ENCODE assay signal across 8 mouse cellular contexts in the genomic region with DNA sequence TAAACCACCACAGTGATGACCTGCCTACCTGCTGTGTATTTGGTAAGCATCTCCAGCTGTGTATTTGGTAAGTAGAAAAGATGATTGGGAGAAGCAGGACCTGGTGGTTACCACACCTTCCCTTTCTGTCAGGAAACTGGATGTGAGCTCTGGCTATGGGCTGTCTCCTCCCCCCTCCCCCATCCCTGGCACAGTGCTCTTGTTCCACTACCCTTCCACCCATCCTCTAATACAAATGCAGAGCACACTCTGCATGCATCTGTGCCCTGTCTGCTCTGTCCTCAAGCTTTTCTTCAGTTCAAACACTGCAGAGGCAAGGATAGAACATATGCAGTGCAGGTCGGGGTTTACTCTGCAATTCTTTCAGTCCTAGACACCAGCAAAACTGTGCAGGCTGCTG. TPM values are rescaled to one million over a fixed set of nuclear protein-coding genes. Genes with fewer than 3 reads are reported as not detected.
DNase-seq lines count a peak whose midpoint lies in the region; ATAC-seq and TF ChIP-seq lines count a peak whose summit lies in the region.

No protein-coding gene starts in this region.

- no peak for TF ChIP-seq CTCF in Patski (IDR thresholded peaks at IDR 0.05)
- TF ChIP-seq CTCF in forebrain, postnatal 0 days (IDR thresholded peaks at IDR 0.05; ENCODE audit: low read depth), result no peak

- H3K27me3 ChIP-seq in hindbrain, embryonic 13.5 days, result no peaks in the 10 kb centered on the region
- H3K27me3 ChIP-seq in hindbrain, embryonic 11.5 days (ENCODE audit: control insufficient read depth, insufficient read depth, low read length), result no peaks in the 10 kb centered on the region
- H3K27me3 ChIP-seq in Patski, result no peaks in the 10 kb centered on the region
- no peaks in the 10 kb centered on the region for H3K27me3 ChIP-seq in forebrain, postnatal 0 days (ENCODE audit: insufficient read depth, low read length)
- no peaks in the 10 kb centered on the region for H3K27me3 ChIP-seq in liver, embryonic 16.5 days (ENCODE audit: control insufficient read depth, insufficient read depth, low read depth, low read length)

- H3K27ac ChIP-seq in hindbrain, embryonic 13.5 days, result 0 out of 2 replicates have a peak overlapping the region, but pooled peaks have one; percentile 45
- H3K27ac ChIP-seq in hindbrain, embryonic 11.5 days (ENCODE audit: low read depth, low read length), result no peak overlapping the region
- H3K27ac ChIP-seq in forebrain, postnatal 0 days (ENCODE audit: low read depth, low read length), result 0 out of 2 replicates have a peak overlapping the region, but pooled peaks have one; percentile 35
- H3K27ac ChIP-seq in liver, embryonic 16.5 days (ENCODE audit: low read length), result peak overlapping the region; percentile 39

- WGBS in hindbrain, embryonic 13.5 days, result 33% methylated on average over 1 of the region's 1 CpGs
- WGBS in hindbrain, embryonic 11.5 days, result 59% methylated on average over 1 of the region's 1 CpGs
- 41% methylated on average over 1 of the region's 1 CpGs for WGBS in forebrain, postnatal 0 days
- WGBS in liver, embryonic 16.5 days (ENCODE audit: insufficient replicate concordance), result 36% methylated on average over 1 of the region's 1 CpGs

- in situ Hi-C loops in Patski (cut with MboI; ENCODE audit: low pct_unique_long_range_greater_than_20kb), result no loop called here

- H3K4me1 ChIP-seq in hindbrain, embryonic 13.5 days (replicated peaks), result peaks cover 29% of the 10 kb centered on the region
- 0 out of 2 replicates have a peak, but pooled peaks cover 2% of the 10 kb centered on the region for H3K4me1 ChIP-seq in hindbrain, embryonic 11.5 days (replicated peaks; ENCODE audit: control insufficient read depth, insufficient read depth, low read length)
- no peaks in the 10 kb centered on the region; the same call in 1 of the 2 replicates for H3K4me1 ChIP-seq in forebrain, postnatal 0 days (ENCODE audit: insufficient read depth)
- H3K4me1 ChIP-seq in liver, embryonic 16.5 days (ENCODE audit: control insufficient read depth, low read depth, low read length), result peaks cover 2% of the 10 kb centered on the region

- ATAC-seq in hindbrain, embryonic 13.5 days (ENCODE audit: low FRiP score), result peak; percentile 12; the same call in 1 of the 2 replicates
- ATAC-seq in hindbrain, embryonic 11.5 days (ENCODE audit: low FRiP score), result no peak
- peak; percentile 5 for ATAC-seq in Patski
- peak; percentile 16; the same call in 1 of the 2 replicates for ATAC-seq in forebrain, postnatal 0 days
- ATAC-seq in liver, embryonic 16.5 days (ENCODE audit: low read depth), result no peak

- no peak overlapping the region for H3K4me3 ChIP-seq in hindbrain, embryonic 13.5 days
- H3K4me3 ChIP-seq in hindbrain, embryonic 11.5 days (ENCODE audit: low read depth, low read length), result no peak overlapping the region
- H3K4me3 ChIP-seq in forebrain, postnatal 0 days (ENCODE audit: low read depth, low read length), result no peak overlapping the region
- peak overlapping the region; percentile 32 for H3K4me3 ChIP-seq in liver, embryonic 16.5 days (ENCODE audit: low read depth, low read length)

- no peaks in the 10 kb centered on the region for H3K36me3 ChIP-seq in hindbrain, embryonic 13.5 days
- no peaks in the 10 kb centered on the region for H3K36me3 ChIP-seq in hindbrain, embryonic 11.5 days (ENCODE audit: control insufficient read depth, insufficient read depth, low read length)
- no peaks in the 10 kb centered on the region for H3K36me3 ChIP-seq in forebrain, postnatal 0 days (ENCODE audit: insufficient read depth)
- no peaks in the 10 kb centered on the region for H3K36me3 ChIP-seq in liver, embryonic 16.5 days (ENCODE audit: control insufficient read depth, insufficient read depth)

- no peak overlapping the region for H3K9ac ChIP-seq in hindbrain, embryonic 13.5 days
- no peak overlapping the region for H3K9ac ChIP-seq in hindbrain, embryonic 11.5 days (ENCODE audit: low read depth, low read length)
- no peak overlapping the region for H3K9ac ChIP-seq in forebrain, postnatal 0 days
- no peak overlapping the region for H3K9ac ChIP-seq in liver, embryonic 16.5 days (ENCODE audit: low read depth, low read length)

- H3K4me2 ChIP-seq in hindbrain, embryonic 13.5 days, result no peak overlapping the region
- H3K4me2 ChIP-seq in hindbrain, embryonic 11.5 days (replicated peaks; ENCODE audit: low read depth, low read length), result no peak overlapping the region
- peak overlapping the region; percentile 13; the same call in 1 of the 2 replicates for H3K4me2 ChIP-seq in forebrain, postnatal 0 days (ENCODE audit: low read depth)
- H3K4me2 ChIP-seq in liver, embryonic 16.5 days (ENCODE audit: low read depth, low read length), result peak overlapping the region; percentile 22

- DNase-seq in hindbrain, embryonic 11.5 days (ENCODE audit: low spot score), result no peak
- no peak for DNase-seq in Patski (ENCODE audit: low read depth, low spot score)
- no peak for DNase-seq in forebrain, postnatal 0 days
- DNase-seq in frontal cortex, adult 2 months (ENCODE audit: extremely low spot score in 1 of 2, low spot score in 1 of 2), result no peak
- DNase-seq in adrenal gland, postnatal 4 days (ENCODE audit: low spot score in 2 of 2), result no peak
- DNase-seq in spleen, postnatal 14 days (ENCODE audit: low spot score in 2 of 2), result no peak

- POLR2A ChIA-PET in Patski (lab: Charles Lee), result interaction anchor here (1.0 kb wide), 1 partner anchor 9 kb away, joined by 3 read pairs; no protein-coding TSS in a partner anchor

- H3K9me3 ChIP-seq in hindbrain, embryonic 13.5 days, result no peaks in the 10 kb centered on the region
- H3K9me3 ChIP-seq in hindbrain, embryonic 11.5 days (ENCODE audit: control insufficient read depth, low read length), result no peaks in the 10 kb centered on the region
- no peaks in the 10 kb centered on the region for H3K9me3 ChIP-seq in forebrain, postnatal 0 days (ENCODE audit: low read length)
- H3K9me3 ChIP-seq in liver, embryonic 16.5 days (replicated peaks; ENCODE audit: control insufficient read depth, low read length), result no peaks in the 10 kb centered on the region

- CTCF ChIA-PET in Patski (lab: Charles Lee), result no interaction called here

RNA-seq across cellular contexts. Expression of a gene that starts 19.8 kb away (rescaled TPM):
- polyA plus RNA-seq in hindbrain, embryonic 13.5 days (2015; fragmentation: Nextera tagmentation; extraction: Ambion mirVana), result not detected in 2 replicates
- polyA plus RNA-seq in hindbrain, embryonic 11.5 days (2014; fragmentation: Nextera tagmentation; extraction: Ambion mirVana), result not detected in 2 replicates
- polyA plus RNA-seq in Patski (2021), result not detected
- not detected in 2 replicates for total RNA-seq in forebrain, postnatal 0 days (2014; rRNA removed)
- polyA plus RNA-seq in forebrain, postnatal 0 days (2015; fragmentation: Nextera tagmentation; extraction: Ambion mirVana), result not detected in 2 replicates
- not detected in 2 replicates for polyA plus RNA-seq in liver, embryonic 16.5 days (2015; fragmentation: Nextera tagmentation; extraction: Ambion mirVana)
- polyA plus RNA-seq in frontal cortex, adult 2 months (2012; rRNA removed), result not detected in 2 replicates
- total RNA-seq in adrenal gland, postnatal 4 days (2021), result not detected

Comparison
In these comparisons a context has a peak if more than half of its experiments do, and no peak if none do; other contexts are left out.
1. ATAC-seq: peak in hindbrain, embryonic 13.5 days (single experiment), Patski (single experiment) and forebrain, postnatal 0 days (single experiment); none in hindbrain, embryonic 11.5 days (single experiment) and liver, embryonic 16.5 days (single experiment).
2. H3K4me2 ChIP-seq: peak in forebrain, postnatal 0 days (single experiment) and liver, embryonic 16.5 days (single experiment); none in hindbrain, embryonic 13.5 days (single experiment) and hindbrain, embryonic 11.5 days (single experiment).